Mouse (Mus musculus): ENCODE data around the gene Olfr1028. TPM values are rescaled to one million over a fixed set of nuclear protein-coding genes. Genes with fewer than 3 reads are reported as not detected.

Olfr1028 gene
- total RNA-seq (2021), result not detected
- long read RNA-seq, experiment 1, result 0 reads
- long read RNA-seq, experiment 2, result 0 reads

DNA sequence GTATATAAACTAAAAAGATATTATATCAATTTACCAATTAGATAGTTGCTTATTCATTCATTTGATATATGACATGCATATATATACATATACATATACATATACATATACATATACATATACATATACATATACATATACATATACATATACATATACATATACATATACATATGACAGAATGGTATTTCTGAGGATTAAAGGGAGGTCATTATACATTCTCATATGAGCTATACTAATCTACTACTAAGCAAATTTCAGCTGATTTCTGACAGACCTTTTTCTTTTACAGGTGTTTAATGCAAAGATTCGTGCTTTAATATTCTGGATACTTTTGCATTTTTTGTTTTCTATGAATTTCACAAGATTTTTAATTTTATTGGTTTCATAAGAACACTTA lies at the start of gene Olfr1028:
TSS of gene Olfr1028 (plus strand) at position 301 of the 400 bp plus-strand sequence.
- no peak for DNase-seq (ENCODE audit: low spot score in 2 of 2)

GRCm38 (mm10) chr2:85904952-85905351 lies 45.3 kb upstream of the Olfr1028 start, which contains the start of gene Olfr1024:
Olfr1024 (minus strand) TSS chr2:85905052.
- DNase-seq (ENCODE audit: low spot score in 2 of 2), result no peak

DNA sequence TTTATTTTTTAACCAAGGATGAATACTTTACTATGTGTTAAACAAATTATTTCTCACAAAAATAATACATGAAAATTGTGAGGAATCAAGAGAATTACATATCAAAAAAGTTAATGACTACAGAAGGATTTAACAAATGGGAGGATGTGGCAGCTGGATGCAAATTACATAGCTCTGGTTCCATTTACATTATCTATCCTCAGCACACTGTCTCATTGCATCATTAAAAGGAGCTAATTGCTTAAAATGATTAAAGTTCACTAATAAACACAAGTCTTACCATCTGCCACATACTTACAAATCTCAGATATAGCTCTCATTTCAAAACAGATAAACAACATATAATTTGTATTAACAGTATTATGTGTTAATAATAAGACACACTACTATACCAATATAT lies 37.0 kb upstream of the Olfr1028 start:
- DNase-seq (ENCODE audit: low spot score in 2 of 2), result no peak

- DNase-seq (ENCODE audit: low spot score in 2 of 2), result no peak
Measured at GRCm38 (mm10) chr2:85914893-85915292, 35.3 kb upstream of the Olfr1028 start, which contains the start of gene Olfr1025-ps1. Olfr1025-ps1 (plus strand) TSS chr2:85915193.

DNA sequence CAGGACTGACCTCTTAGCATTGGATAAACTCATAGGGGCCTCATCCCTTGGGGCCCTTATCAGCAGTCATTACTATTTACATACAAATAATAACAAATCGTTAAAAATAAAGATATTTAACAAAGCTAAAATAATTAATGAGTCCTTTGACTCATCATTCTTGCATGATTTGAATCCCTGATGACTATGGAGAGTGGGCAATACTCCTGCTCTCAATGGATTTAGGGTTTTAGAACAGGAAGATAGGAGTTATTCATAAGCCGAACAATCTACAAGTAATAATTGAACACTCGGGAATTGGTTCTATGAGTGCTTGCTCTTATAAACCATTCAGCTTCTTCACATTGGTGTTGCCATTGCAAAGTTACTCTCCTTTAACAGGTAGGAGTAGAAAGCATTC lies 29.0 kb upstream of the Olfr1028 start, which contains the start of gene Olfr1026:
TSS of gene Olfr1026 (plus strand) at position 301 of the 400 bp plus-strand sequence.
- no peak for DNase-seq (ENCODE audit: low spot score in 2 of 2)

DNA sequence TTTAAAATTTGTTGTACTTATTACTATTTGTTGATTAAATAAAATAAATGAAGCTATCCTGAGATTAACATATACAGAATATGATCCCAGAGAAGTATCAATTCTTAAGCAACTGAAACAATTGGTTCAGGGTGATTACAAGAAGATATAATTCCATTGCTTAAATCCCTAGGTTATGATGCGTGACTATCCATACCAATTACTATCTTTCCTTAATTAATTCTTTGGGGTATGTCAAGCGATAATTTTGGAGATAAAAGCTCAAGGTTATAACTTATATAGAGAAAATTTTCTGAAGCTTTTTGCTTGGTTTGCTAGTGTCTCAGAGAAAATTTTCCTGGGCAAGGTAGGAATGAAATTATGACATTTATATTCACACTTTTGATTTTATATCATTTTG lies 23.4 kb downstream of the Olfr1028 start, which contains the start of gene Olfr1029:
TSS of gene Olfr1029 (plus strand) at position 301 of the 400 bp plus-strand sequence.
- DNase-seq (ENCODE audit: low spot score in 2 of 2), result no peak

DNA sequence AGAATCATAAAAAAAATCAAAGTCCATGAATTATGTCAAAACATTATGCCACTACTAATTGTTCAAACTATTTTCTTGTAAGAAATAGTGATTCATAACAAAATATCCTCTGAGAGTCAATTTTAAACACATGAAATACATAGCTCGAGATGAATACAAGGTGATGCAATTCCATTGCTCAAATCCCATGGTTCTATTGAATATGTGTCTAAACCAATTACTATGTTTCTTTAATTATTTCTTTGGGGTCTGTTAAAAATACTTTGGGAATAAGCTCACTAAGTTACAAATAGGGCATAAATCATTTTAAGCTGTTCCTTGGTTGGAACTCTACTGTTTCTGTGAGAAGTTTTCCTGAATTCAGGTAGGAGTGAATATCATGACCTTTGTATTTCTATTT lies 28.7 kb downstream of the Olfr1028 start, which contains the start of gene Olfr1030:
TSS of gene Olfr1030 (plus strand) at position 301 of the 400 bp plus-strand sequence.
- DNase-seq (ENCODE audit: low spot score in 2 of 2), result no peak

DNA sequence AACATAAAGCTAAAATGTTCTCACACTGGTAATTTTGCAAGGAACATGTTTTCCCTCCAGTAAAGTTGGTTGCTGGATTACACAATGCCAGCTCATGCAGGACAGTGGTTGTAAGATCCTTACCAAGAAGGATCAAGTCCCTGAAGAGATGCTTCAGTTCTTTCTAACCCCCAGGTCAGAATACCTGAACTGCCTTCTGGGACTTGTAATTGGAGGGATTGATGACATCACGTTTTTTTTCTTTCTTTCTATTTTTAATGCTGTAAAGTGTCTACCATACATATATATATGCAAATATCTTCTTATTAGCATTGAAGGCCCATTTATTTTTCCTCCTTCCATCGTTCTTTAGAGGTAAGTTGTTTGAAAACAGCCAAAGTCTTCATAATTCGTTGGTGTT lies 39.8 kb downstream of the Olfr1028 start, which contains the start of gene Olfr1031:
TSS of gene Olfr1031 (plus strand) at position 301 of the 400 bp plus-strand sequence.
- no peak for DNase-seq (ENCODE audit: low spot score in 2 of 2)

Other genes starting within 250 kb of the Olfr1028 start
- gene Olfr1009, start 235.0 kb upstream of the Olfr1028 start, total RNA-seq (2021), result not detected
- gene Olfr1012, start 187.7 kb upstream of the Olfr1028 start, total RNA-seq (2021), result not detected
- not detected for gene Olfr1013, start 183.3 kb upstream of the Olfr1028 start, total RNA-seq (2021)
- not detected for gene Olfr1014, start 177.7 kb upstream of the Olfr1028 start, total RNA-seq (2021)
- not detected for gene Olfr1015, start 168.4 kb upstream of the Olfr1028 start, total RNA-seq (2021)
- not detected for gene Olfr1016, start 147.9 kb upstream of the Olfr1028 start, total RNA-seq (2021)
- gene Olfr1018, start 132.0 kb upstream of the Olfr1028 start, total RNA-seq (2021), result not detected
- gene Olfr1019, start 105.0 kb upstream of the Olfr1028 start, total RNA-seq (2021), result not detected
- not detected for gene Olfr1020, start 103.4 kb upstream of the Olfr1028 start, total RNA-seq (2021)
- gene Olfr1022, start 81.8 kb upstream of the Olfr1028 start, total RNA-seq (2021), result not detected
- not detected for gene Olfr1023, start 64.8 kb upstream of the Olfr1028 start, total RNA-seq (2021)
- gene Olfr1024, start 45.4 kb upstream of the Olfr1028 start, total RNA-seq (2021), result not detected
- not detected for gene Olfr1025-ps1, start 35.2 kb upstream of the Olfr1028 start, total RNA-seq (2021)
- not detected for gene Olfr1026, start 28.9 kb upstream of the Olfr1028 start, total RNA-seq (2021)
- gene Olfr1029, start 23.5 kb downstream of the Olfr1028 start, total RNA-seq (2021), result not detected
- gene Olfr1030, start 28.8 kb downstream of the Olfr1028 start, total RNA-seq (2021), result not detected
- not detected for gene Olfr1031, start 39.9 kb downstream of the Olfr1028 start, total RNA-seq (2021)
- not detected for gene Olfr1032, start 55.1 kb downstream of the Olfr1028 start, total RNA-seq (2021)
- not detected for gene Olfr1033, start 70.2 kb downstream of the Olfr1028 start, total RNA-seq (2021)
- not detected for gene Olfr1034, start 95.4 kb downstream of the Olfr1028 start, total RNA-seq (2021)
- not detected for gene Olfr1036, start 123.6 kb downstream of the Olfr1028 start, total RNA-seq (2021)
- not detected for gene Olfr1037, start 136.9 kb downstream of the Olfr1028 start, total RNA-seq (2021)
- not detected for gene Olfr1039, start 185.5 kb downstream of the Olfr1028 start, total RNA-seq (2021)
- gene Olfr1040, start 196.3 kb downstream of the Olfr1028 start, total RNA-seq (2021), result not detected
- not detected for gene Olfr1042, start 211.4 kb downstream of the Olfr1028 start, total RNA-seq (2021)
- not detected for gene Olfr1043, start 217.1 kb downstream of the Olfr1028 start, total RNA-seq (2021)
- gene Olfr1044, start 227.4 kb downstream of the Olfr1028 start, total RNA-seq (2021), result not detected
- not detected for gene Olfr52, start 235.2 kb downstream of the Olfr1028 start, total RNA-seq (2021)

Data from left cerebral cortex, adult 18-20 months (tissue).